Mouse (Mus musculus) thymus, adult 2 months (tissue): ENCODE data around the gene Slc5a2.

Experiments
- CTCF ChIP-seq: fragments of 200-500 bp; IDR thresholded peaks from 2 replicates; pipeline ENCODE4 v1.5.1; 2012; ENCODE audit warnings: mild to moderate bottlenecking, control low read depth, low read length, moderate library complexity, borderline replicate concordance; ENCODE audit not compliant: control insufficient read depth, poor library complexity, insufficient read depth; ENCODE audit errors: extremely low read depth
- POLR2A ChIP-seq: fragments of 200-500 bp; IDR thresholded peaks from 2 replicates; pipeline ENCODE4 v1.6.1; 2012; ENCODE audit warnings: mild to moderate bottlenecking, low read length, control low read depth, moderate library complexity; ENCODE audit not compliant: control insufficient read depth, poor library complexity, insufficient read depth; ENCODE audit errors: extremely low read depth

GRCm38 (mm10) chr7:128236426-128236825 lies 29.0 kb upstream of the Slc5a2 start:
- TF ChIP-seq CTCF = no peak
- no peak for TF ChIP-seq POLR2A
